Mouse (Mus musculus) kidney, postnatal 14 days (tissue): Measurements from ENCODE around the gene Tead1.

ENCODE experiments used
- DNase-seq: peaks from one replicate; pipeline ENCODE4 v3.0.0; 2022; ENCODE audit warnings: mixed read lengths

The Tead1 gene

DNA sequence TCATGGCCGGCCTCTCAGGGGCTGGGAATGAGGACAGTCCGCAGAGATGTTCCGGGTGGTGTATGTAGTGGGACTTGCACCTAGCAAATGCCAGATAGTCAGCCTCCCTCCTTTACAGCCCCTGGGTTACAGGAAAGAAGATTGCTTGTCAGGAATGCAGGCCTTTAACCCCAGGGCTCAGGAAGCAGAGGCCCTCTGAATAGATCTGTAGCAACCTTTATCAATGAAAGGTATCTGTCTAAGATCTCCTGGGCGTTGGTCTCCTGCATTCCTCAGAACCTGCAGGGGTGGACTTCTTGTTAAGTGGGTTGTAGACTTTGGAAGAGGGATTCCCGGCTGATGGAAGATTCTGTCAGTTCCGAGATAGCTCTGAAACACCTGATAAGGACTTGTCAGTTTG is 101.8 kb downstream of the Tead1 start:
- no peak for DNase-seq

DNA sequence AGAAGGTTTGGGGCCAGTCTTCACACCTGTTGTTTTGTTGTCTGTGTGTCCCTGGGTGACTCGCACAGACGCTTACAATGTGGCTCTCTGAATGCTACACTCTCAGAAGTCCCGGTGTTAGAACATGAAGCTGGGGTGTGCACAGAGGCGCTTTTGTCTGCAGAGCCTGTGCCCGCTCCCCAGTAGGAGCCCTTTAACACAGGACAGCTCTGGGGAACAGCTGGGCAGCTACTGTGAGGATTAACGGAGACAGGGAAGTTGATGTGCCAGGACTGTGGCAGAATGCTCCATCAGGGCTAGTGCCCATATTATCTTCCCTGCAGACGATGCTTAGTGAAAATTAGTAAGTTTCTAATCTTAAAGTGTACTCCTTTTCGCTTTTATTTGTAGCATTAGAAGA is 102.9 kb downstream of the Tead1 start:
- no peak for DNase-seq

DNA sequence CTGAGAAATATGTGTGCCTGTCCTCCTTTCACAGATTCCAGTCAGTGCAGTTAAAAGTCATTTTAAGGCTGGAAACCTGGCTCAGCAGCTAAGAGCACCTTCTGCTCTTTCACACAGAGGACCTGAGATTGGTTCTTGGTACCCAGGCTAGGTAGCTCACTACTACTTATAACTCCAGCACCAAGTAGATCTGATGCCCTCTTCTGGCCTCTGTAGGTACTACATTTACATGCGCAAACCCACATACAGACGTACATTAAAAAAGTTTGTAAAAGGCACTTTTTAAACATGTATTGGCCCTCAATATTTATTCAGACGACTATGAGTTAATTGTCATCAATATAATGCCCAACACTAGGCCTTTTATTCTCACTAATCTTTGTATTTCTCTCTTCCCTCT is 105.2 kb downstream of the Tead1 start:
- no peak for DNase-seq

DNA sequence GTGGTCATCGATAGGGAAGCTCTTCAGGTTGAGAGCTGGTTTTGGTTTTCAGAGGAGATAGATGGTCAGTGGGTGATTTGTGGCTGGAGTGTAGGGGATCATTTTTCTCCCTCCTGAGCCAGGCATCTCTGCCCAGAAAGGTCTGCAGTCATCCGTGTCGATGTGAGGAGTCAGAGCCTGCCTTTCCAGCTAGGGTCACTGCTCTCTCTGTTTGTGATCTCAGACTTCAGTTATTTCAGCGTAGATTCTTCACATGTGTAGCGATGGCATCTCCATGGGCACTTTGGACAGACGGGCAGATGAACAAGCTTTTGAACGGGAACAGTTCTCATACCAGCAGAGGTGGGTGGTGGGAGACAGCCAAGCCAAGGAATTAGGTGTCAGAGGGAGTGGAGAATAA is 106.2 kb downstream of the Tead1 start:
- DNase-seq, result peak; percentile 58

DNA sequence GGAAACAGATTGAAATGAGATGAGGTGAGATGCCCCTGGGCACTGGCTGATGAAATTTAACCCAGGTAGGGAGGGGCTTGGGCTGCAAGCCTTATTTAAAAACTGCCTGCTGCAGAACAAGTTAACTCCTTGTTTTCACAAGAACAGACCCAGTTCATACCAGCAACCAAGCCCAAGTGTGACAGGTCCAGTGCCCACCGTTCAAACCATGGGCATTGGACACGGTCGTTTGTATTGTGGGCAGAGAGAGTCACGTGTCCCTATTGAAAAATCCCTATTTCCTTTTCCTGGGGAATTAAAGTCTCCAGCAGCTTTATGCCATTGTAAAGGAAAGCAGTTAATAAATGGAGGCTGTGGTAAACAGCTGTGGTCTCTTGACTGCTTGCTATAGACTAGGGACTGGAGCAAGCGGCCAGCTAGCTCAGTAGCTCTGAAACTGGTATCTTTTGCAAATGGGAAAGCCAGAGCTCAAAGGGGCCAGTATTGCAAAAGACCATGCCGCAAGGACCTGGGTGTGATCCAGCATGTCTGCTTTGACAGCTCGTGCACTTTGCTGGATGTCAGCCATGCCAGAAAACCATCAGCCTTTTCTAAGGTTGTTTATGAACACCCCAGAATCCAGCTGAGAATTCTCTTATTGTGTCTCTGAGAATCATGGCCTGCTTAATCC is 107.6 kb downstream of the Tead1 start:
- DNase-seq, result no peak

DNA sequence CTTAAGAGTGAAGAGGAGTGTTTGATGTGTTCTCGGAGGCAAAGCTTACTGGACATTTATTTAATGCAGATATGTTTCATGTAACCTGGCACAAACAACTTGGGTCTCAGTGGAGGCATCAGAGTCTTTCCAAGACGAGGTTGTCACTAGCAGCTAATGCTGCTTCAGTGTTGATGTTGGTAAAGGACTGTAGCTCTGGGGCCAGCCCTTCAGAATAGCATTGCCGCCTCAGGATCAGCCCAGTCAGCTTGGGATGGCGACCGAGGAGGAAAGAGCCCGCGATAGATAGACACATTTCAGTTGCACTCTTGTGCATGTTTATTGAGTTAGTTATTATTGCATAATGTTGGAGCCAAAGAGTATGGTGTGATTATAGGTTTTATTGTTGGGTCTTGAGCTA is 108.2 kb downstream of the Tead1 start:
- DNase-seq, result no peak

DNA sequence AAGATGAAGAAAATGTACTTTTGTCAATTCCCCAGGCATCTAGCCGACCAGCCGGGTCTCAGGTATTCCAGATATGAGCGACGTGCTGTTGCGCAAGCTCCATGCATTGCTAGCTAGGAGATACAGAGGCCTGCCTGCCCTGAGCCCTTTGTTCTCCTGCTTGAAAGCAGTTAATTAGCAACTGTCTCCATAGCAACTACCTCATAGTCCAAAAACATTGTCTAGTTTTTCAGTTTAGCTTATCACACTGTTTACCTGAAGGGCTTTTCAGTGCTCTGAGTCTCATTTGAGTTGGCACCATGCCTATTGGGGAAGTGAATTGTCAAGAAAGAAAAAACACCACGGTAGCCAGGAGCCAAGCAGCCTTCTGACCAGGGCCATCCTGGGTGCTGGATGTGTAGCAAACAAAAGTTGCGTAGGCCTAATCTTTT is 109.2 kb downstream of the Tead1 start:
- DNase-seq, result peak; percentile 79

DNA sequence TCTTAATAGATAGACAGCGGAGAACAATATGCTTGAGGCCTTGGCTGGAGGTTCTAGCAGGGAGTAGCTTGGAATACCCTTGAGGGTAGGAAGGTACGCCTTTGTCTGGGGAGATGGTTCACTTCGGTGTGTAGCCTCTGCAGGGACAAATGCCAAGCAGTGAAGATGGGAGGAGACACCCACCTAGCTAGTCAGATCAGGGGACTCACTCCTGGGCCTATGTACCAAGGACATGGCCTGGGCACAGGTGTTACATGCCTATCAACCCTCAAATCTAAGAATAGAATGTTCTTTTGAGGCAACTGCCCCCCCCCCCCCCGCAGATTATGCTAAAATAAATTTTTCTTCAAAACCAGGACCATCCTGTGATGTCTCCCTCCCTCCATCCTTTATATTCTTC is 110.6 kb downstream of the Tead1 start:
- DNase-seq, result no peak

DNA sequence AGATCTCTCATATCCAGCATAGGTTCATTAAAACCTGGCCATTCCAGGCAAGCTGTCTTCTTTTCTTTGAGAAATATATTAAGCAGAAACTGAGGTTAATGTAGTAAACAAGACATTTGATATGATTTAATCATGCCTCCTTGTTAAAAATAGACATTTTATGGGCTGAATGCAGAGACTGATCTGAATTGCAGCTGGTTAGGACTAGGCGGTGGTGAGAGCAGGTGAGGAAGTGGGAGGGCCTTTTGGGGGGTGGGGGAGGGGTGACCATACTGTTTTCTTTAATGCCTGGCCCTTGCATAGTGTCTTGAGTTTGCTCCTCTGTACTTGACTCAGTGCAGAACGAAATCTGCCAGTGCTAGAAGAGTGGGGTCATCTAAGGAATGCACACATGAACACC is 111.2 kb downstream of the Tead1 start:
- no peak for DNase-seq

DNA sequence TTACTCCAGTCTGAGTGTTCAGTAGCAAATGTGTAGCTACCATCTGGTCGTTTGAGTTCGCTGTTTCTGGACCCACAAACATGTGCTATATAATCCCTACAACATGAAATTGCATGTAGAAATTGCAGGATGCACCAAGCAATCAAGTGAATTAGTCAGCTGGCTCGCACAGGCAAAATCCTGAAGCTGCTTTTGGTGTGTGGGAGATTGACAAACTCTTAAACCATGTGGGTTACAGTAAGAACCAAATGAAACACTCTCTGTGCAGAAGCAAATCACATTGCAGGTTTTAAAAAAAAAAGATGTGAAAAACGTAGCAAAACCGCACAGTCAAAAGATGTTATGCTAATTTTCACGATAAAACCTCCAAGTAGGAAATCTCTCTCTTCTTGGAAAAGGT is 113.6 kb downstream of the Tead1 start:
- no peak for DNase-seq

DNA sequence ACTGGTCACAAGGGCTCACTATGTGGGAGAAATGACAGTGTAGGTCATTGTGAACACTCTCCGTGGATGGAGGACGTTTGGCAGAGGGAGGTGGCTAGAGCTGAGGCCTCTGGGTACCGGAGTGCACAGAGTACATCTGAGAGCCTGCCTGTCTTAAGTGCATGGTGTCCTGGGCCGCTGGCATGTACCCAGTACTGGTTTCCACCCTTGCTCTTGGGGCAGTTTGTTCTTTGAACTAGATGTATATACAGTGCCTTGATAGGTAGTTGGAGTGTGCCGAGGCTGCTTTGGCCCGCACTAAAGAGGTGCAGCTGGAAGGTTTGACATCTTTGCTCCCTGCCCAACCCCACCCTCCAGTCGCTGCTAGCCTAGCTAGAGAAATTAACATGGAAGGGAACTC is 114.8 kb downstream of the Tead1 start:
- DNase-seq, result peak; percentile 16

DNA sequence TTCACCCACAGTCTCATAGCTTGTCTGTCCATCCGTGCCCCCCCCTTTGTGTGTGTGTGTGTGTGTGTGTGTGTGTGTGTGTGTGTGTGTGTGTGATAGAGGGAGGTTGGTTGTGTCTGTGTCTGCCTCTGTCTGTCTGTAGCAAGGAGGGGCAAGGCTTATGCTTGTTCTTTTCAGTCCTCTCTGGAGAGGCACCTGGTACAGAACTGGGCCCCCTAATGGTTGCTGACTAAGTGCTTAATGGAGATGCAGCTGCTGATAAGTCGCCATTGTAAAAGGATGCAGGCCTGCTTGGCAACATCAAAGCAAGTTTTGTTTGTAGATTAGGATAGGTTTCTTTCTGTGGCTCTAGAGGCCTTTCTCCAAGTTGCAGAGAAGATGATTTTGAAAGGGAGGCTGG is 115.4 kb downstream of the Tead1 start:
- no peak for DNase-seq

DNA sequence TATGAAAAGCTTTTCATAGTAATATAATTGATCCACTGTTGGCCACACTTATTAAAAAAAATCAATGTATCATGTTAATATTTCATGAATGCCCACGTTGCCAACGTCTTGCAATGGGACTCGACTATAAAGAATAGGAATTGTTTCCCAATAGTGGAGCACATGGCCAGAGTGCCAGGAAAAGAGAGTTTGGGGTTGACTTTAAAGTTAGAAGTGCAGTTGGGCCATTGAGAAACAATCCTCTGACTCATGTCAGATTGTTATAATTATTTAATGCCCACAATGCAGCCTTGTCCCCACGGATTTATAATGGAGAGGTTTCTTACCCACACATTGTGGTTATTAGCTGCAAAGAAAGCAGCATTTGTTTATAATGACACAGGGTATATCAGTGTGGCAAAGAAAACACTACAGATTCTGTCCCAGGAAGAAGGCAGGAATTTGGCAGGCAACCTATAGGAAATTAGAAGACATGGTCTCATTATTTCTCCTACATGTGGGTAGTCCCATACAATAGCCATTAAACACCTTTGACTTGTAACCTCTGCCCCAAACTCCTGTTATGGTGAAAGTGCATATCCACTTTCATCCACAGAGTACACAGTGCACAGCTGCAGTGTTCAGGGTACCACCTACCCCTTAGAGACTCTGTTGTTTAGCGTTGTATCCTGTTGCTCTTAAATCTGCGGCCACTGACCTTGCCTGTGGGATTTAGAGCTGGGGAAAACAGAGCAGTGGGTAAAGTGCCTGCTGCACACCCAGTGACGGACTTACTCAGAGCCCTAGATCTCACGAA is 118.6 kb downstream of the Tead1 start:
- no peak for DNase-seq

DNA sequence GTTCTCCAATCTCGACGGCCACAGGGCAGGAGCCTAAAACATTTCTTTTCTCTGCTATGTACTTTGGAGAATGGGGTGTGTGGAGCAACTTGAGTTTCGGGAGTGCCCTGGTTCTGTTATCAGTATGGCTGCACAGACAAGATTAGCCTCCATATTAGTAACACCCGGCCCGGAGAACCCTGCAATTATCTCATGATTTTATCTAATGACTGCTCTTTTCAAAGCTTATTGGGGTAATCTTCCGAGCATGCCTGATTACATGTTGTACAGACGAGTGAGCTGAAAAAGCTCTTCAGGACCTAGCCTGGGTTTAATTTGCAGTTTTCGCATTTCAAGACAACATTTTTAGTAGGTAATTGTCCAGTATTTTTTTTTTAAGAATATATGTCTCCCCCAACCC is 122.6 kb downstream of the Tead1 start:
- no peak for DNase-seq

DNA sequence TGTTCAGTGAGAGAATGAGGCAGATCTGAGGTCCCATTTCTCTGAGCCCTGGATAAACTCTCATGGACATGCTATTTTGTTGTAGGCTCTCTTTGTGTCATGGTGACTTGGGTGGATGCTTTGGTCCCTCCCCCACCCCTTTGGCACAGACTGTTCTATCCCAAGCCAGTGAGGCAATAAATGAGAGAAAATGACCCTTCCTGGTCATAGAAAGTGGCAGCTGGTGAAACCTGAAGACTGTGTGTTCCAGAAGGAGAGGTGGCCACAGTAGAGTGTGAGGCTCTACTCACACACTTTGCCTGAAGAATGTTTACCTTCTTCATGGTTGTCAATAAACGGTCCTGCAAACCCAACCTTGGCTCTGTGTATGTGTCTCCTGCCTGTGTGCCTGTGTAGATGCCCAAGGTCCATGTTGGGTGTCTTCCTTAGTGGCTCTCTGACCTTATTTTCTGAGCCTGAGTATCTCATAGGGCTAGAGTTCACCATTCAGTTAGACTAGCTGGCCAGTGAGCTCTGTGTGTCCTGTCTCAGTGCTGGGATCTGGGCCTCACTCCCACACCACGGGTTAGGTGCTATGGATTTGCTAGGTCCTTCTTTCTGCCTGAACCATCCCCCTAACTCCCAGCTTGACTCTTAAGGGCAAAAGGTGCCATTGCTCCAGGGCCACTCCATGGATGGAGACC is 127.7 kb downstream of the Tead1 start:
- DNase-seq, result peak; percentile 15

DNA sequence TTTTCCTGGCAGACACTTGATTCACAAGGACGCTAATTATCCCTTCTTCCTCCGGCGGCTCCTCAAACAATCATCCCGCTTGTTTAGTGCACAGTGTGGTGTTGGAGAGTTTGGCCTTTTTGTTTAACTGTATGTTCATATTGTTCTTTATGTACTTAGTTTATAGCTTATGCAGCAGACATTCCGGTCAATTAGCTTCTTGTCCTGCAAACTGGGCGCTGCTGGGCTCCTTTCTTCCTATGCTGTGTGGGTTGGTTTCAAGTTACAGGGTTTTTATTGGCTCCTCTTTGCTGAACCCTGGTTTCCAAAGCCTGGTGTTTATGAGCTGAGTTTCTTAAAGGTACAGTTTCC is 128.3 kb downstream of the Tead1 start:
- peak; percentile 72 for DNase-seq

DNA sequence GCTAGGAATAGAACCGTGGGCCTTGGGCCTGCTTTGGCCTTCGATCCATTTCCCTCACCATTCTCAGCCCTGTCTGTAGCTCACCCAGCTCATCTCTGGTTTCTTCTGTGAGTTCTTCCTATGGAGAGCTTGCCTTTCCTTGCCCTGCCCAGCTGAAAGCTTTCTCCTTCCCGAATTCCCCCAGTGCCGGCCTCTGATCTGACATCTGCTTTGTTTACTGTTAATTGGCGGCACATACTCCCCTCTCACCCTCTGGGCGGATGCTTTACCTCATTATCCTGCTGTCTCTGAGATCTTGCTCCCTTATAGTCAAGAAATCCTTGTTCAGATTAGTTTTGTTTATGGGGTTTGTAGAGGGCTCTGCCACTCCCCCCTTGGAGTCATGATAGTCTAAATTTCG is 131.6 kb downstream of the Tead1 start:
- DNase-seq, result no peak

DNA sequence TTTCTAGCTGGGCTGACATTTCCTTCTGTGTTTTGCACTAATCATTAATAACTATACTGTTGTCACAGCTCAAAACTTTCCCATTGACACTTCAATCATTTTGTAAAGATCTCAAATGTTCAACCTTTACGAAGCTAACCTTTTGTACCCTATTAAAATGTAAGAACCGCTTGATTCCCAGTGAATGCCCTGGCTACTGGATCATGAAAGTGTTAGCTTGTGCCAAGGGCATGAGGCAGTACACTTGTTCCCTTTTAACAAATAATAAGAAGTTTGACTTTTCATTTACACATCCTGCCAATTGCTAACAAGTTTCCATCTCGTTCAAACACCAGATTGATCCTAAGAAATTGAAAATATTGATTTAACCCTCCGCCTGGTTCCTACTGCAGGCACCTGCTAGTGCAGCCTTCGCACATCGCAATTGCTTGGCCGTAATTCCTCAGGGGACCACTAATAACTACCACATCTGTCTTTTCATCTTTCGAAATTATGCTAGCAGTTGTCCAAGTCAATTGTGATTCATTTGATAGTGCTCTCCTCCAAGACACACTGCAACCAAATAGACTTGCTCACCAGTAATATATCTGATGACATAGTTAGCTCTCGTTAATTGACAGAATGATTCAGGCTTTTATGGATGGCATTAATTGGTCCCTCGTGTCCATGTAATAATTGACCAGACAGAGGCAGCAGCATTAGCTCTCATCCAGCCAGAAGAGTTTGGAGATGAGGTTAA is 133.1 kb downstream of the Tead1 start:
- DNase-seq, result no peak

DNA sequence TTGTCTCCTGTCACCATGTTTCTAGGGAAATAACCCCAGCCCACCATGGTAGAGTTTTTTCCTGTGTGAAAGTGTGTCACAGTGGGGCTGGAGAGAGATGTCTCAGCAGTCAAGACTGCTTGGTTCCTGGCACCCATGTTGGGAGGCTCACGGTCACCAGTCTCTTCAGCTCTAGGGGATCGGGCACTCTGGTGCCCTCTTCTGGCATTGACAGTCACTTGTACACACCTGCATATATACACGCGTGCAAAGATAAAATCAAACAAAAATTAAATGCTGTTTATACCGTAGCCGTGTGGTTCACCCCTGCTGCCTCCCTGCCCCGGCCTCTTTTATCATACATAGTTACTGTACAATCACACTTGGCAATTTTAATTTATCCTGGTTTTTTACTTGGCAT is 134.0 kb downstream of the Tead1 start:
- no peak for DNase-seq

DNA sequence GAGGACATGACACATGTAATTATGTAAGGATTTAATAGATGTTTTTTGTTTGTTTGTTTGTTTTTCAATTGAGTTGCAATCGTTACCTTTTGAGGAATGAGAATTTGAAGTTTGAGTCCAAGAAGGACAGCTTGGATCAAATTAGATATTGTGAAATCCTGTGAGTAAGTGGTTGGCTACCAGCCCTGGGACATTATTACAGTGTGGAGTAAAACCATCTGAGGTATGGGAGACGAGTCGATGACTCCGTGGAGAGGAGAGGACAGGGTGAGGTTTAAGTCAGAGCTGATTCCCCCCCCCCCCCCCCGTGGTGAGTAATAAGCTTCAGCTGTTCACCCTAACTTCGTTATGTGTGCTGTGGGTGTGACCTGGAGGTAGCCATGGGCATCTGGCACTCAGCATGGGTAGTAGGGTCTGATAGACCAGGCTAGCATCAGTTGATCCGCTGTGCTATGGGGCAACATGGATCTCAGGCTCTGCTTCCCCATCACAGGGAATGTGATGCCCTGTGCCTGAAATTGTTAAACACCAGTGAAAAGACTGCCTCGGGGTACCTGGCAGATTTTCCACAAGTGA is 134.7 kb downstream of the Tead1 start:
- no peak for DNase-seq

DNA sequence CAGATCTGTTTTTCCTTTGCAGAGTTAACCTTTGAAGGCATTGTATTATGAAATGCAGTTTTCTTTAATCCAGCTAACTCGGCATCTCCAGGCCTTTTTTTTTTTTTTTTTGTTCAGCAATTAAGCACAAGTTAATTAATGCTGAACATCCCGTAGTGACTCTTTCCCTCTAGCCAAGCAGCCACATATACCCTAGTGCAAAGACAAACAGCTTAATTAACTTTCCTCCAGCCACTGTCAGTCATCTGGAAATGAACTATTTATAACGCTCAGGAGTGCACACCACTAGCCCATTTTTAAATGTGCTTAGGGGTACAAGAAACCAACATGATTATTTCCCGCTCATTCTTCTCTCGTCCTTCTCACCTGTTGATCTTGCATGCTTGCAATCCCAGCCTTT is 136.9 kb downstream of the Tead1 start:
- no peak for DNase-seq

DNA sequence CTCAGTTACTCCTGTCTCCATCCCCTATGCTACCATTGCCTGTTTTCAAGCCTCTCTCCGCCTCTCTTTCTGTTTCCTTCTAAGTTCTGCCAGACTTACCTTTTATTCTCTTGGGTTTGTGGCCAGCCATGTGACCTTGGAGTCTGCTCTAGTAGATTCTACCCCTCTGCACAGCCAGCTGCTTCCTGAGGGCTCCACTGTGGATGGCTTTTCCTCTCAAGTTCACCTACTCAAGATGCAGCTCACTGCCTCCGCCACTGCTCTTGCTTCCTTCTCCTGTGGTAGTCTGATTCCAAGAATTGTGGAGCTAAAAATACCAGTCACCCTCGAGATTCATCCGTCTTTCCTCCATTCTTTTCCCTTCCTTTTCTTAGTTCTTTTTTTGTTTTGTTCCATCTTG is 140.7 kb downstream of the Tead1 start:
- DNase-seq, result peak; percentile 24

DNA sequence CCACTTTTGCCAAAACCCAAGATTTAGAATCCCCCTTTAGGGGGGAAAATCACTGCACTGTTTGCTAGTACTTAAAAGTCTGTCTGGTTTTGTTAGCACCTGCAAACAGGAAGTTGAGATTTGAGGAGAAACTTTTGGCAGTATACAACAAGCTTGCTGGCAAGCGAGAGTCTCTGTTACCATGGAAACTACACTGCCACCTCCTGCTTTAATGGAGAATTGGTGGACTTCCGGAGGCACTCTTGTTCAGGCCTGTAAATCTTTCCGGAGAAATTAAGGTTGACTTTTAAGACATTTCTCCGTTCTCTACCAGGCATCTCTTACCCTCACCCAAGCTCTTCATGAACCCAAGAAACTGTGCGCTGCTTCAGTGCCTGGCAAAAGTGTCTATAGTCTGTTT is 143.8 kb downstream of the Tead1 start:
- DNase-seq, result peak; percentile 56
